Mouse (Mus musculus) neural tube, embryonic 15.5 days (tissue): ENCODE data around the gene Gen1. TPM values are rescaled to one million over a fixed set of nuclear protein-coding genes. Genes with fewer than 3 reads are reported as not detected.
A peak's percentile ranks its signal among the peaks of the same experiment; 100 is the strongest.

Source experiments
- ATAC-seq: fragments of 200-750 bp; cut with Nextera tagmentation; 2 replicates; pipeline ENCODE4 v1.8.0; 2017; ENCODE audit warnings: mild to moderate bottlenecking, moderate TSS enrichment, moderate library complexity; ENCODE audit not compliant: low FRiP score
- H3K27ac ChIP-seq: fragments of 300-500 bp; sonication (generic); replicated peaks from 2 replicates; pipeline ENCODE4 v1.5.1; 2015; ENCODE audit warnings: mild to moderate bottlenecking, inconsistent platforms
- H3K27me3 ChIP-seq: fragments of 300-500 bp; sonication (generic); replicated peaks from 2 replicates; pipeline ENCODE4 v1.6.1; 2015; ENCODE audit warnings: inconsistent platforms
- H3K36me3 ChIP-seq: fragments of 300-500 bp; sonication (generic); 2 replicates; pipeline ENCODE4 v1.6.1; 2015; ENCODE audit warnings: inconsistent platforms
- H3K4me1 ChIP-seq: fragments of 300-500 bp; sonication (generic); 2 replicates; pipeline ENCODE4 v1.6.1; 2015; ENCODE audit warnings: inconsistent platforms
- H3K4me2 ChIP-seq: fragments of 300-500 bp; sonication (generic); 2 replicates; pipeline ENCODE4 v1.6.1; 2015; ENCODE audit warnings: inconsistent platforms, mild to moderate bottlenecking, moderate library complexity
- H3K4me3 ChIP-seq: fragments of 300-500 bp; sonication (generic); replicated peaks from 2 replicates; pipeline ENCODE4 v1.5.1; 2015; ENCODE audit warnings: mild to moderate bottlenecking, inconsistent platforms
- H3K9ac ChIP-seq: fragments of 300-500 bp; sonication (generic); replicated peaks from 2 replicates; pipeline ENCODE4 v1.6.1; 2015; ENCODE audit warnings: mild to moderate bottlenecking, inconsistent platforms
- H3K9me3 ChIP-seq: fragments of 300-500 bp; sonication (generic); replicated peaks from 2 replicates; pipeline ENCODE4 v1.6.1; 2016; ENCODE audit warnings: inconsistent platforms
- WGBS: fragments of 180-500 bp; shearing (Covaris S2); methylation state at CpG from one replicate; pipeline ENCODE4 v1.1.7; 2015; ENCODE audit warnings: mixed read lengths; 5-methylcytosine and 5-hydroxymethylcytosine counted together
- polyA plus RNA-seq: library from polyadenylated mRNA; unstranded; fragments of >200 nt; fragmentation: Nextera tagmentation; extraction: Ambion mirVana; gene quantifications from 2 replicates; pipeline ENCODE4 v1.2.1, GENCODE M21; 2015

The Gen1 gene
- 1.9 and 3.3 TPM in 2 replicates for polyA plus RNA-seq

- H3K9ac ChIP-seq, result peak within 1 kb of the TSS; percentile 93
- peak within 1 kb of the TSS; percentile 90 for H3K27ac ChIP-seq
- under 1% methylated on average over 83 of the region's 83 CpGs for WGBS
- peak within 1 kb of the TSS; percentile 88 for H3K4me3 ChIP-seq
- H3K36me3 ChIP-seq, result no peaks in the 10 kb centered on the region
- ATAC-seq, result peak; percentile 99
- H3K27me3 ChIP-seq, result no peaks in the 10 kb centered on the region
- peak within 1 kb of the TSS; percentile 98 for H3K4me2 ChIP-seq
- no peaks in the 10 kb centered on the region for H3K9me3 ChIP-seq
- peaks cover 33% of the 10 kb centered on the region for H3K4me1 ChIP-seq
Measured at GRCm38 (mm10) chr12:11265382-11266281, at the start of gene Gen1, which contains the start of gene Smc6. Gen1 (minus strand) TSS chr12:11265801. Smc6 (plus strand) TSS chr12:11265886.

- Histone ChIP-seq H3K36me3 (peaks cover 34% of the 10 kb centered on the region), H3K4me1 (no peaks in the 10 kb centered on the region), H3K27ac (no peak overlapping the region), H3K4me3 (no peak overlapping the region), H3K9me3 (no peaks in the 10 kb centered on the region), H3K9ac (no peak overlapping the region), H3K27me3 (no peaks in the 10 kb centered on the region), H3K4me2 (no peak overlapping the region)
- WGBS, result 75% methylated on average over 1 of the region's 1 CpGs
- ATAC-seq, result no peak
Measured at GRCm38 (mm10) chr12:11313840-11314239, 48.2 kb upstream of the Gen1 start.

GRCm38 (mm10) chr12:11311106-11311505 lies 45.5 kb upstream of the Gen1 start:
- no peak overlapping the region for H3K4me3 ChIP-seq
- H3K27me3 ChIP-seq, result no peaks in the 10 kb centered on the region
- peaks cover 41% of the 10 kb centered on the region for H3K36me3 ChIP-seq
- 95% methylated on average over 2 of the region's 2 CpGs for WGBS
- no peak for ATAC-seq
- no peak overlapping the region for H3K9ac ChIP-seq
- no peak overlapping the region for H3K27ac ChIP-seq
- no peaks in the 10 kb centered on the region for H3K4me1 ChIP-seq
- H3K9me3 ChIP-seq, result no peaks in the 10 kb centered on the region
- no peak overlapping the region for H3K4me2 ChIP-seq

- 94% methylated on average over 8 of the region's 8 CpGs for WGBS
- Histone ChIP-seq H3K36me3 (peaks cover 56% of the 10 kb centered on the region), H3K27me3 (no peaks in the 10 kb centered on the region)
Measured at GRCm38 (mm10) chr12:11306753-11307645, 41.4 kb upstream of the Gen1 start.

GRCm38 (mm10) chr12:11300858-11301257 lies 35.3 kb upstream of the Gen1 start:
- WGBS, result 94% methylated on average over 1 of the region's 1 CpGs
- no peaks in the 10 kb centered on the region for H3K4me1 ChIP-seq

More at GRCm38 (mm10) chr12:11306753-11307645, 41.4 kb upstream of the Gen1 start:
- Histone ChIP-seq H3K9ac (no peak overlapping the region), H3K27ac (no peak overlapping the region), H3K4me3 (no peak overlapping the region), H3K4me1 (no peaks in the 10 kb centered on the region), H3K9me3 (no peaks in the 10 kb centered on the region), H3K4me2 (no peak overlapping the region)
- no peak for ATAC-seq

GRCm38 (mm10) chr12:11286382-11286781 lies 20.8 kb upstream of the Gen1 start:
- Histone ChIP-seq H3K4me1 (no peaks in the 10 kb centered on the region), H3K4me2 (no peak overlapping the region), H3K27me3 (no peaks in the 10 kb centered on the region), H3K9me3 (no peaks in the 10 kb centered on the region), H3K9ac (no peak overlapping the region), H3K36me3 (peaks cover 46% of the 10 kb centered on the region), H3K4me3 (no peak overlapping the region), H3K27ac (no peak overlapping the region)
- ATAC-seq, result no peak
- WGBS, result 98% methylated on average over 2 of the region's 2 CpGs

More at GRCm38 (mm10) chr12:11300858-11301257, 35.3 kb upstream of the Gen1 start:
- no peak overlapping the region for H3K4me3 ChIP-seq
- H3K4me2 ChIP-seq, result no peak overlapping the region
- peaks cover 56% of the 10 kb centered on the region for H3K36me3 ChIP-seq
- ATAC-seq, result no peak
- no peak overlapping the region for H3K9ac ChIP-seq
- H3K27me3 ChIP-seq, result no peaks in the 10 kb centered on the region
- H3K9me3 ChIP-seq, result no peaks in the 10 kb centered on the region
- no peak overlapping the region for H3K27ac ChIP-seq

GRCm38 (mm10) chr12:11281584-11281983 lies 16.0 kb upstream of the Gen1 start:
- no peak for ATAC-seq
- Histone ChIP-seq H3K27ac (no peak overlapping the region), H3K4me1 (no peaks in the 10 kb centered on the region), H3K9ac (no peak overlapping the region), H3K27me3 (no peaks in the 10 kb centered on the region), H3K9me3 (no peaks in the 10 kb centered on the region), H3K4me2 (no peak overlapping the region), H3K36me3 (peaks cover 36% of the 10 kb centered on the region), H3K4me3 (no peak overlapping the region)
- 96% methylated on average over 2 of the region's 2 CpGs for WGBS

GRCm38 (mm10) chr12:11279886-11280285 lies 14.3 kb upstream of the Gen1 start:
- 95% methylated on average over 3 of the region's 3 CpGs for WGBS

GRCm38 (mm10) chr12:11277207-11277606 lies 11.6 kb upstream of the Gen1 start:
- Histone ChIP-seq H3K4me2 (no peak overlapping the region), H3K36me3 (peaks cover 36% of the 10 kb centered on the region), H3K27me3 (no peaks in the 10 kb centered on the region), H3K4me3 (no peak overlapping the region), H3K4me1 (no peaks in the 10 kb centered on the region), H3K9ac (no peak overlapping the region), H3K27ac (no peak overlapping the region), H3K9me3 (no peaks in the 10 kb centered on the region)
- WGBS, result 96% methylated on average over 6 of the region's 6 CpGs
- ATAC-seq, result no peak

More at GRCm38 (mm10) chr12:11279886-11280285, 14.3 kb upstream of the Gen1 start:
- no peaks in the 10 kb centered on the region for H3K4me1 ChIP-seq
- H3K27ac ChIP-seq, result no peak overlapping the region
- no peak overlapping the region for H3K9ac ChIP-seq
- H3K27me3 ChIP-seq, result no peaks in the 10 kb centered on the region
- ATAC-seq, result no peak
- no peak overlapping the region for H3K4me3 ChIP-seq
- no peaks in the 10 kb centered on the region for H3K9me3 ChIP-seq
- peaks cover 30% of the 10 kb centered on the region for H3K36me3 ChIP-seq
- no peak overlapping the region for H3K4me2 ChIP-seq

GRCm38 (mm10) chr12:11276632-11277031 lies 11.0 kb upstream of the Gen1 start:
- Histone ChIP-seq H3K27me3 (no peaks in the 10 kb centered on the region), H3K27ac (no peak overlapping the region), H3K9me3 (no peaks in the 10 kb centered on the region), H3K9ac (no peak overlapping the region), H3K4me2 (no peak overlapping the region), H3K36me3 (peaks cover 36% of the 10 kb centered on the region), H3K4me1 (no peaks in the 10 kb centered on the region), H3K4me3 (no peak overlapping the region)
- no peak for ATAC-seq
- WGBS, result 93% methylated on average over 2 of the region's 2 CpGs

- no peak for ATAC-seq
- no peak overlapping the region for H3K4me2 ChIP-seq
- peaks cover 8% of the 10 kb centered on the region for H3K4me1 ChIP-seq
- H3K4me3 ChIP-seq, result no peak overlapping the region
- H3K9me3 ChIP-seq, result no peaks in the 10 kb centered on the region
- 87% methylated on average over 1 of the region's 1 CpGs for WGBS
- H3K9ac ChIP-seq, result no peak overlapping the region
- no peaks in the 10 kb centered on the region for H3K27me3 ChIP-seq
- no peak overlapping the region for H3K27ac ChIP-seq
- peaks cover 23% of the 10 kb centered on the region for H3K36me3 ChIP-seq
Measured at GRCm38 (mm10) chr12:11273185-11273584, 7.6 kb upstream of the Gen1 start.
